Mouse (Mus musculus): ENCODE measurements around the gene Rabgap1l. TPM values are rescaled to one million over a fixed set of nuclear protein-coding genes. Genes with fewer than 3 reads are reported as not detected.

The Rabgap1l gene
- polyA plus RNA-seq, 1 experiment from 2014 or later, result 23.2 TPM

GRCm38 (mm10) chr1:160366615-160367014 is 426.4 kb downstream of the Rabgap1l start:
- WGBS, result 71% methylated on average over 3 of the region's 3 CpGs

GRCm38 (mm10) chr1:160357268-160357667 is 435.7 kb downstream of the Rabgap1l start:
- no peak overlapping the region for H3K4me3 ChIP-seq (ENCODE audit: low read depth, low read length)
- H3K27ac ChIP-seq (ENCODE audit: low read depth, low read length), result no peak overlapping the region
- no peak for ATAC-seq
- H3K4me1 ChIP-seq (replicated peaks; ENCODE audit: control insufficient read depth, insufficient read depth, low read length), result no peaks in the 10 kb centered on the region
- no peak overlapping the region for H3K9ac ChIP-seq (ENCODE audit: low read depth, low read length)
- no peaks in the 10 kb centered on the region for H3K36me3 ChIP-seq (ENCODE audit: control insufficient read depth, insufficient read depth)
- H3K27me3 ChIP-seq (replicated peaks; ENCODE audit: control insufficient read depth, insufficient read depth, low read length), result no peaks in the 10 kb centered on the region
- no peak overlapping the region for H3K4me2 ChIP-seq (replicated peaks; ENCODE audit: low read depth)
- TF ChIP-seq CTCF (IDR thresholded peaks at IDR 0.05; ENCODE audit: low read depth), result no peak
- no peaks in the 10 kb centered on the region for H3K9me3 ChIP-seq (ENCODE audit: control insufficient read depth)

More at GRCm38 (mm10) chr1:160366615-160367014, 426.4 kb downstream of the Rabgap1l start:
- Histone ChIP-seq H3K9me3 (ENCODE audit: control insufficient read depth) (no peaks in the 10 kb centered on the region), H3K36me3 (ENCODE audit: control insufficient read depth, insufficient read depth) (no peaks in the 10 kb centered on the region), H3K27me3 (replicated peaks; ENCODE audit: control insufficient read depth, insufficient read depth, low read length) (no peaks in the 10 kb centered on the region), H3K4me3 (ENCODE audit: low read depth, low read length) (no peak overlapping the region), H3K4me2 (replicated peaks; ENCODE audit: low read depth) (no peak overlapping the region), H3K27ac (ENCODE audit: low read depth, low read length) (no peak overlapping the region), H3K9ac (ENCODE audit: low read depth, low read length) (no peak overlapping the region), H3K4me1 (replicated peaks; ENCODE audit: control insufficient read depth, insufficient read depth, low read length) (no peaks in the 10 kb centered on the region)
- TF ChIP-seq CTCF (IDR thresholded peaks at IDR 0.05; ENCODE audit: low read depth), result no peak
- no peak for ATAC-seq

- H3K27ac ChIP-seq (ENCODE audit: low read depth, low read length), result no peak overlapping the region
- H3K9ac ChIP-seq (ENCODE audit: low read depth, low read length), result no peak overlapping the region
- H3K4me2 ChIP-seq (replicated peaks; ENCODE audit: low read depth), result no peak overlapping the region
- H3K27me3 ChIP-seq (replicated peaks; ENCODE audit: control insufficient read depth, insufficient read depth, low read length), result no peaks in the 10 kb centered on the region
- no peak for TF ChIP-seq CTCF (IDR thresholded peaks at IDR 0.05; ENCODE audit: low read depth)
- no peak overlapping the region for H3K4me3 ChIP-seq (ENCODE audit: low read depth, low read length)
- no peaks in the 10 kb centered on the region for H3K9me3 ChIP-seq (ENCODE audit: control insufficient read depth)
- H3K36me3 ChIP-seq (ENCODE audit: control insufficient read depth, insufficient read depth), result no peaks in the 10 kb centered on the region
- ATAC-seq, result no peak
- H3K4me1 ChIP-seq (replicated peaks; ENCODE audit: control insufficient read depth, insufficient read depth, low read length), result 0 out of 2 replicates have a peak, but pooled peaks cover 4% of the 10 kb centered on the region
- 84% methylated on average over 6 of the region's 6 CpGs for WGBS
These were observed 439.1 kb downstream of the Rabgap1l start for GRCm38 (mm10) chr1:160353732-160354455.

- Histone ChIP-seq H3K4me1 (replicated peaks; ENCODE audit: control insufficient read depth, insufficient read depth, low read length) (0 out of 2 replicates have a peak, but pooled peaks cover 4% of the 10 kb centered on the region), H3K27ac (ENCODE audit: low read depth, low read length) (no peak overlapping the region), H3K4me2 (replicated peaks; ENCODE audit: low read depth) (peak overlapping the region; percentile 64), H3K27me3 (replicated peaks; ENCODE audit: control insufficient read depth, insufficient read depth, low read length) (no peaks in the 10 kb centered on the region), H3K36me3 (ENCODE audit: control insufficient read depth, insufficient read depth) (no peaks in the 10 kb centered on the region), H3K9ac (ENCODE audit: low read depth, low read length) (no peak overlapping the region; the same call in 1 of the 2 replicates), H3K4me3 (ENCODE audit: low read depth, low read length) (peak overlapping the region; percentile 26; the same call in 1 of the 2 replicates), H3K9me3 (ENCODE audit: control insufficient read depth) (no peaks in the 10 kb centered on the region)
- 35% methylated on average over 4 of the region's 4 CpGs for WGBS
- ATAC-seq, result no peak
- no peak for TF ChIP-seq CTCF (IDR thresholded peaks at IDR 0.05; ENCODE audit: low read depth)
These were observed 440.7 kb downstream of the Rabgap1l start for GRCm38 (mm10) chr1:160352309-160352708.

- peak; percentile 45; the same call in 1 of the 2 replicates for ATAC-seq
- Histone ChIP-seq H3K4me3 (ENCODE audit: low read depth, low read length) (peak overlapping the region; percentile 26; the same call in 1 of the 2 replicates), H3K36me3 (ENCODE audit: control insufficient read depth, insufficient read depth) (no peaks in the 10 kb centered on the region), H3K9me3 (ENCODE audit: control insufficient read depth) (no peaks in the 10 kb centered on the region), H3K4me2 (replicated peaks; ENCODE audit: low read depth) (peak overlapping the region; percentile 64), H3K27ac (ENCODE audit: low read depth, low read length) (no peak overlapping the region), H3K9ac (ENCODE audit: low read depth, low read length) (peak overlapping the region; percentile 31; the same call in 1 of the 2 replicates), H3K27me3 (replicated peaks; ENCODE audit: control insufficient read depth, insufficient read depth, low read length) (no peaks in the 10 kb centered on the region), H3K4me1 (replicated peaks; ENCODE audit: control insufficient read depth, insufficient read depth, low read length) (0 out of 2 replicates have a peak, but pooled peaks cover 4% of the 10 kb centered on the region)
- peak; percentile 36 for TF ChIP-seq CTCF (IDR thresholded peaks at IDR 0.05; ENCODE audit: low read depth)
- 2% methylated on average over 10 of the region's 10 CpGs for WGBS
These were observed 441.2 kb downstream of the Rabgap1l start for GRCm38 (mm10) chr1:160351880-160352234.

- Histone ChIP-seq H3K9me3 (ENCODE audit: control insufficient read depth) (no peaks in the 10 kb centered on the region), H3K27me3 (replicated peaks; ENCODE audit: control insufficient read depth, insufficient read depth, low read length) (no peaks in the 10 kb centered on the region), H3K27ac (ENCODE audit: low read depth, low read length) (no peak overlapping the region), H3K4me3 (ENCODE audit: low read depth, low read length) (peak overlapping the region; percentile 26; the same call in 1 of the 2 replicates), H3K4me1 (replicated peaks; ENCODE audit: control insufficient read depth, insufficient read depth, low read length) (0 out of 2 replicates have a peak, but pooled peaks cover 4% of the 10 kb centered on the region), H3K4me2 (replicated peaks; ENCODE audit: low read depth) (peak overlapping the region; percentile 64), H3K9ac (ENCODE audit: low read depth, low read length) (peak overlapping the region; percentile 31; the same call in 1 of the 2 replicates), H3K36me3 (ENCODE audit: control insufficient read depth, insufficient read depth) (no peaks in the 10 kb centered on the region)
- TF ChIP-seq CTCF (IDR thresholded peaks at IDR 0.05; ENCODE audit: low read depth), result no peak
- WGBS, result 33% methylated on average over 13 of the region's 13 CpGs
- ATAC-seq, result no peak
These were observed 441.7 kb downstream of the Rabgap1l start for GRCm38 (mm10) chr1:160351146-160351879.
